Mouse (Mus musculus): Measurements from ENCODE around the gene Mical2. TPM values are rescaled to one million over a fixed set of nuclear protein-coding genes. Genes with fewer than 3 reads are reported as not detected.

Mical2 gene
- total RNA-seq, 2 experiments from 2014 or later = 80.8 to 101 TPM

- intact Hi-C loops (cut with DNase I) = no loop called here
- no peak for DNase-seq
These were observed 107.7 kb downstream of the Mical2 start for GRCm38 (mm10) chr7:112333404-112333803.

GRCm38 (mm10) chr7:112336213-112336631, 110.6 kb downstream of the Mical2 start:
- DNase-seq = peak; percentile 47 to 59
- intact Hi-C loops (cut with DNase I) = loop anchor here (2.0 kb wide), 1 partner anchor 27 kb away; no protein-coding TSS in a partner anchor

DNA sequence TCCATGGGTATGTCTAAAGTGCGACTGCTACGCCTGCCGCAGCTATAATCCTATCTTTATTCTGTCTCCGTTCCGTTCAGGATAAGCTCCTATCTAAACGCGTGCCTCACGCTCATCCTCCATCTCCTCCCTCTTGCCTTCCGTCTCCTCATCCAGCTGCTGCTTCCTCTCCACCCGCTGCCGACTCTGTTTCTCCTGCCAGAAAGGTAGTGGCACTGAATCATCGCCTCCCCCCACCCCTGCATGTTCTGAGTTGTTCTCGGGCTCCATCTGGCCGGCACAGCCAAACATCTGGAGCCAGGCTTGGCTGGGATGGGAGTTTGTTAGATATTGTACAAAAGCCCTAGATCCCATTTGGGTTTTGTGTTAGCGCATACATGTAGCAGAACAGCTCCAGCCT, 111.1 kb downstream of the Mical2 start:
- intact Hi-C loops (cut with DNase I) = loop anchor here (2.0 kb wide), 1 partner anchor 26 kb away; no protein-coding TSS in a partner anchor
- peak; percentile 55 to 56 for DNase-seq

- intact Hi-C loops (cut with DNase I) = loop anchor here (2.0 kb wide), 1 partner anchor 25 kb away; no protein-coding TSS in a partner anchor
- DNase-seq = no peak
These were observed 112.1 kb downstream of the Mical2 start for GRCm38 (mm10) chr7:112337736-112338135.

GRCm38 (mm10) chr7:112341052-112341451, 115.4 kb downstream of the Mical2 start:
- intact Hi-C loops (cut with DNase I) = no loop called here
- no peak for DNase-seq

GRCm38 (mm10) chr7:112345687-112346086, 120.0 kb downstream of the Mical2 start:
- intact Hi-C loops (cut with DNase I) = no loop called here
- DNase-seq = no peak

DNA sequence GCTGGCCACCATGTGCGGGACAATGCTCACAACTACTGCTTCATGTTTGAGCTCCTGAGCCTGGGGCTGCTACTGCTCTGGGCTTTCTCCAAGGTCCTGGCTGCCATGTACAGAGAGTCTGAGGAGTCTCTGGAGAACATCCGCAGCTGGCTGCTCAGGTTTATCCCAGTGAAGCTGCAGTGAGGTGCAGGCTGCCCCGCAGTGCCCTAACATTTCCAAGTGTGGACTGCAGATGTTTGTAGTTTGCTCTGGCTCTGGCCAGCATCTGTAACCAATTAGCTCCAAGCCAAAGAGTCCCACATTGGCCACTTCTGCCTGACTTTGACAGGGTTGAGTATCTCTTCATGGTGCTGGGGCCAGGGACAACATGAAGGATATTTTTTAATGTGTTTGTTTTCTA, 125.9 kb downstream of the Mical2 start:
- intact Hi-C loops (cut with DNase I) = no loop called here
- no peak for DNase-seq

- intact Hi-C loops (cut with DNase I) = no loop called here
- DNase-seq = no peak
These were observed 126.3 kb downstream of the Mical2 start for GRCm38 (mm10) chr7:112352005-112352404.

- DNase-seq = no peak
- intact Hi-C loops (cut with DNase I) = no loop called here
These were observed 127.4 kb downstream of the Mical2 start for GRCm38 (mm10) chr7:112353011-112353410.

- intact Hi-C loops (cut with DNase I) = no loop called here
- DNase-seq = no peak
These were observed 128.3 kb downstream of the Mical2 start for GRCm38 (mm10) chr7:112353939-112354338.

DNA sequence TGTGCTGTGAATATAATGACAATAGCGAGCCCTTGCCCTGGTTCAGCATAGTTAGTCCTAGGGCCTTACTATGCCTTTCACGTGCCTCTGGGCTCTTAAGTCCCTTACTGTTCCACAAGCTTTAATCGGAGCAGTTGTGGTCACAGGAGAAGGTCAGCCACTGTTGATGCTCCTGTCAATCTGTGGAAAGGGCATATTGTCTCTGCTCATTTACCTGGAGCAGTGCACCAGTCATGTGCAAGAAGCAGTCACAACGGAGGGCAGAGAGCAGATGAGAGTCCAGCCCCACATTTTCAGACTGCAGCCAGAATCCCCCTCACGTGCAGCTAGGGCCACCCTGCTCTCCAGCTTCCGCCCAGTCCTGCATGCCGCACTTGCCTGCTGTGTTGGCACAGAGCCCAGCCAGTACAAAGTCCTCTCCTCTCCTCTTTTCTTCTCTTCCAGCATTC, 128.9 kb downstream of the Mical2 start:
- intact Hi-C loops (cut with DNase I) = no loop called here
- DNase-seq = no peak

GRCm38 (mm10) chr7:112359594-112359993, 133.9 kb downstream of the Mical2 start:
- intact Hi-C loops (cut with DNase I) = no loop called here
- DNase-seq = no peak

- intact Hi-C loops (cut with DNase I) = loop anchor here (2.0 kb wide), 1 partner anchor 26 kb away; no protein-coding TSS in a partner anchor
- DNase-seq = no peak
These were observed 137.0 kb downstream of the Mical2 start for GRCm38 (mm10) chr7:112362574-112363200.

DNA sequence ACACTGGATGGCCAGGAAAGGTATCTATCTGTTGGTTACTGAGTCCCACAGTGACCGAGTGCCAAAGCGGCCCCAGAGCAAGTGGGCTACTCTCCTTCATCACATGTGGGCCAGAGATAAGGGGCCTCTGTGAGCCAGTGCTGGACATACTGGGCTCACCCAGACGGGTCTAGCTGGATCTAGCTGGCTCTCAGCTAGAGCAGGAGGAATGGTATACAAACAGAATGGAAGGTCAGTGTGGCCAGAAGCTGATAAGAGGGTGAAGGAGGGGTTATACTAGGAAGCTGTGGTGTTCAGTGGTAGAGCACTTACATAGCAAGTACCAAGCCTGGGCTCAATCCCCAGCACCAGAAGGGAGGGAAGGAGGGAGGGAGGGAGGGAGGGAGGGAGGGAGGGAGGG, 140.2 kb downstream of the Mical2 start:
- DNase-seq = no peak
- intact Hi-C loops (cut with DNase I) = no loop called here

DNA sequence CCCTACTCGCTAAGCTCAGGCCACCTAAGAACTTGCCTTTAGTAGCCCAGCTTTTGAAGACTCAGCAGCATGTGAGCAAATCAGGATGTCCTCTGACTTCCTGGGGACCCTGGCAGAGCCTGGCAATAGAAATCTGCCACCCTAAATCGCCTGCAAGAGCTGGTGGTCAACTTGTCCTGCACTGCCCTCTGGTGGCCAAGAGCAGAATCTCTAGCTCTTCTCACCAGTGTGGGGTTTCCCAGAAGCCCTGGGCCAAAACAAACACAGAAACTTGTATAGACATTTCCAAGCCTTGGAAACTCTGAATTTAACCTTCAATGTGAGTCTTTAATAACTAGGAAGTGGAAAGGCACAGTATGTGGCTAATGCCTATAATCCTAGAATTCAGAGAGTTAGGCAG, 143.4 kb downstream of the Mical2 start:
- peak; percentile 85 to 88 for DNase-seq
- intact Hi-C loops (cut with DNase I) = loop anchor here (1.0 to 2.0 kb wide), 4 partner anchors 38 to 284 kb away; no protein-coding TSS in a partner anchor

DNA sequence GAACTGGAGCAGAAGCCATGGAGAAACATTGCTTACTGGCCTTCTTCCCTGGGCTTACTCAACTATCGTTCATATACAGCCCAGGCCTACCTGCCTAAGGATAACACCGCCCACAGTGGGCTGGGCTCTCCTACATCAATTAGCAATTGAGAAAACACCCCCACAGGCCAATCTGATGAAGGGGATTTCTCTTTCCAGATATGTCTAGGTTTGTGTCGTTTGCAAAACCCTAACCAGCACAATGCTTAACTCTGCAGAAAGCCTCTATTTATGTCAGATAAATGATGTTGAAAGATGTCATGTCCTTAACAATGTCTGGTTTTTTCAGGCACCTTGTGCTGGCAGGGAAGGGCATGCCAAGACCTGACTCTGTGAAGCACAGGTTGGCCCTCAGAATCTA, 144.3 kb downstream of the Mical2 start:
- DNase-seq = no peak
- intact Hi-C loops (cut with DNase I) = loop anchor here (1.0 to 2.0 kb wide), 4 partner anchors 39 to 285 kb away; no protein-coding TSS in a partner anchor

GRCm38 (mm10) chr7:112371387-112371786, 145.7 kb downstream of the Mical2 start:
- intact Hi-C loops (cut with DNase I) = no loop called here
- DNase-seq = no peak

DNA sequence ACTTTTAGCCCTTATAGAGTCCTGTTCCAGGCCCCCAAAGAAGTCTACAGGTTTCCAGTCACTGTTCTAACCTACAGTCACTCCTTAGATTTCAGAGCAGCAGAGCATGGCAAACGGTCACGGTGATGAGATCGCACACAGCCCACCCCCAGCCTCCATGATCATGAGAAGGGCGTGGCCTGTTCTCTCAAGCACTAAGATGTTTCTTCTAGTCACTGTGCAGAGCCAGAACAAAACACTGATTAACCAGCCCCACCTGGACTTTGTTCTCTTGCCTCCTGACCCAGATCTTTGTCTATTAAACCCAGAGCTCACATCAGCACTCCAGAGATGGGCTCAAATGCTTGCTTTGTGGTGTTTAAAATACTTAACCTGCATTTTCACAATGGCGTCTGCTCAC, 148.4 kb downstream of the Mical2 start:
- intact Hi-C loops (cut with DNase I) = no loop called here
- DNase-seq = no peak

- no peak for DNase-seq
- intact Hi-C loops (cut with DNase I) = no loop called here
These were observed 149.4 kb downstream of the Mical2 start for GRCm38 (mm10) chr7:112375062-112375461.

DNA sequence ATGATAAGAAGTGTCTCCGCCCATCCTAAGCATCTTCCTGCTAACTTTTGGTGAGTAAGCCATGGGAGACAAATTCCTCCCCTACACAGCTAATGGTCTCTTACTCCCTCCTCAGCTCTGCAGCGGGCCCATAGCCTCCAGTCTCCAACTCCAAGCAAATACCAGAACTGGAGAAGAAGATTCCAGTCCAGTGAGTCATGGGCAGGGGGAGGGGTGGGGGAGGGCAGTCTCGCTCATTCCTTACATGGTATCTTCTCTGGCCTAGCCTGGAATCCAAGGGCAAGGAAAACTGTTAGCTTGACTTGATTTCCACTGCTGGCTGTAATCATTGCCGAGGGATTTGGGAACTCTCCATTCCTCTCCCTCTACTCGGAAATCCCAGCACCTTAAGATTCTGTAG, 150.2 kb downstream of the Mical2 start:
- intact Hi-C loops (cut with DNase I) = loop anchor here (2.0 kb wide), 1 partner anchor 491 kb away; no protein-coding TSS in a partner anchor
- DNase-seq = no peak

GRCm38 (mm10) chr7:112376611-112377010, 151.0 kb downstream of the Mical2 start:
- intact Hi-C loops (cut with DNase I) = loop anchor here (1.0 to 2.0 kb wide), 2 partner anchors 490 to 758 kb away; no protein-coding TSS in a partner anchor
- no peak for DNase-seq

DNA sequence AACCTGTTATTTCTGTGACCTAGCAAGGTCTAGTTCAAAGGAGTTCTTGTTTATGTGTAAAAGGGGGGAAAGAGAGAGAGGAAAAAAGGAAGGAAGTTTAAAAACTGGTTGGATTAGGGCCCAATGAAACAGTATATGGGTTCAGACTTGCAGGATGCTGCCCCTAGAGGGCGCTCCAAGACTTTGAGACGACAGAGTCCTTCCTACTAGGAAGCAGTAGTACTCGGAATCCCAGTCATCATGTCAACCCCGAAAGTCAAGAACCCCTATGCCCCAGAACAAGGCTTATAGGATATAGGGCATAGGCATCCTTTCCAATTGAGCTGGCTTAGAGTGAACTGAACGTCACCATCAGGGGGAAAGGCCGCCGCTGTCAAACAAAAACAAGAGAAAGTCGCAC, 151.7 kb downstream of the Mical2 start:
- intact Hi-C loops (cut with DNase I) = loop anchor here (1.0 to 2.0 kb wide), 2 partner anchors 489 to 757 kb away; no protein-coding TSS in a partner anchor

More for the DNA sequence above, 151.7 kb downstream of the Mical2 start:
- DNase-seq = peak; percentile 72 to 80

Data from heart, postnatal 36 days (tissue).